Mouse (Mus musculus) lung, adult 18-20 months (tissue): ENCODE measurements around the gene 6430550D23Rik.
A peak's percentile ranks its signal among the peaks of the same experiment; 100 is the strongest.
"Not testable (repeated sequence)": the region's sequence is repeated elsewhere in the genome, so short reads cannot be mapped to it uniquely, and the experiment has no call there.

Source experiments
- DNase-seq, 2 experiments: peaks; one replicate each; pipeline ENCODE4 v3.0.0; 2022; ENCODE audit warnings: mixed read lengths in 2 of 2

6430550D23Rik gene

DNA sequence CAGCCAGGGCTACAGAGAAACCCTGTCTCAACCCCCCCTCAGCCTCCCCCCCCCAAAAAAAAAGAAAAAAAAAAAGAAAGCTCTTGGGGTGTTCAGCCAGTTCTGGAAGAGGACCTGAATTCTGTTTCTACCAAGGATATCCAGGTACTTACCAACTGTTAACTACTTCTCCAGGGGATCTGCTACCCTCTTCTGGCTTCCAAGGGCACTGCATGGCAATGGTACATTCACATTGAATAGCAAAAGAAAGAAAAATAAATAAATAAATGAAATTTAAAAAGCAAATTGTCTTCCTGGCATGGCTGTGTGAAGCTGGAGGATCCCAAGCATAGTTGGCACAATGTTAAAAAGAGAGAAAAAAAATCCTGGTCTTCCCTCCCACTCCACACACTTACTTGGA is 55.8 kb downstream of the 6430550D23Rik start:
- DNase-seq, result peak; percentile 67 to 71

DNA sequence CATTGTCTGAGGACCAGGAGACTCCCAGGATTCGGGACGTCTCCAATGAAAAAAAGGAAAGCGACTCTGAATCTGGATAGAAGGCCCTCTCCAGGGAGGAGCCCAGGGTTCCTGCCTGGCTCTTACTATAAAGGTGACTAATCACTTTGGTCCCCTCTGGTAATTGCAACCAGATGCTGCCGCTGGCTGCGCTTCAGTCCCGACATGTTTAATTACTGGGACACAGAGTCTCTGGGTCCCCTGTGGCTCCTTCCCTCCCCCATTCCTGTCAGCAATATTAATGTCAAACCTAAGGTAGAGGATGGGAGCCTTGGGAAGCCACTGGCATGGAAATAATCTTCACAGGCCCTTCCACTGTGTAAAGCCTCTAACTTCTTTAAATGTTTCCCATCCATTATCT is 58.4 kb downstream of the 6430550D23Rik start:
- no peak for DNase-seq

DNA sequence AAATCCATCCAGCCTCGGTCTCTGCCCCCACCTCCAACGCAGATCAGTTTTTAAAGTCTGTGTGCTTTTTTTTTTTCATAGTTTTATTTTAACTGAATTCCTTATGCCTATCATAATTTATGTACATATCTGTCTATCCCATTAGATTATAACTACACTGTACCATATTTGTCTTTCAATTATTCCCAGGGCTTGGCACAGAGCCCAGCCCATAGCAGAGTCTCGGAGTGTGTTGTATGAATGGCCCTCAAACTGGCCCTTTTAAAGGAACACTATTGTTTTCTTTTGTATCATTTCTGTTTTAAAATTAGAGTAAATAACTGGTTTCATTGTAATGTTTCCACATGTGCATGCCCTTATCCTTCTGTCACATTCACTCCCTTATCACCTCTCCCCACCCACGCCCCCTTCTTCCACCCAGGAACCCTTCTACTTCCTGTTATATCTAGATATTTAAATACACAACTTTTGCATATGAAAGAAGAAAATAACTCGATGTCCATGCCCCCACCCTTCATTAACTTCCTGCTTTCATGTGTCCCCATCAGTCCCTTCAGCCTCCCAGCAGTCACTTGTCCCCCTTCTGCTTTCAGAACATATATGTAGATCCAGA is 60.3 kb downstream of the 6430550D23Rik start:
- DNase-seq, result no peak

DNA sequence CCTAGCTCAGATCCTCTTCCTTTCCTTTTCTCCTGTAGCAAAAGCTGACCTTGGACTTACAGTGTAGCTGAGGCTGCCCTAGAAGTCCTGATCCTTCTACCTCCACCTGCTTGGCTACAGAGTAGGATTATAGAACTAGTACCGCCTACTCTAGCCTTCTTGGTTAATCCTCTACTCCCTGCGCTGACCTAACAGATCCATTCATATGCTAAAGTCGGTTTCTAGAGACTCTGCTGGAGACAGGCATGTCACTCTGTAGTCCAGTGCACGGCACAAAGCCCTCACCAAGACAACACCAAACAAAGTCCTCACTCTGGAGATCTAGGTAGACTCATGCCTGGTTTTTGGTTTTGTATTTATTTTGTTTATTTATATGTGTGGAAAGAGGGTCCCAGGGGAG is 61.3 kb downstream of the 6430550D23Rik start:
- DNase-seq, result no peak

DNA sequence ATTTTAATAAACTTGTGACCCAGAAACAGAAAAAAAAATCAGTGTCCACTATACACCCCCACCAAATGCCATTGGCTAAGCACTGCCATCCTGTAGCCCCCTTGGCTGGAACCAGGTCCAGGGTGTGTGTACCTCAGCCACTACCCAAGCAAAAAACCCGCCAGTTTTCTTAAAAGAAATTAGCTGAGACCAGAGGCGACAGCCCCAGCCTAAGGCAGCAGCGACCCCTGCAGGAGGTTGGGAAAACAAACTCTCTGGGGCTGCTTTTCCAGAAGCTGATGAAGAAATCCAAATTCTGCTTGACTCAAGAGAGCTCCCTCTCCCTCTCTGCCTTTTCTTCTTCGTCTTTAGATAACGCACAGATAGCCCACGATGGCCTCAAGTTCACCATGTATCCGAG is 61.7 kb downstream of the 6430550D23Rik start:
- peak; percentile 58 to 67 for DNase-seq

DNA sequence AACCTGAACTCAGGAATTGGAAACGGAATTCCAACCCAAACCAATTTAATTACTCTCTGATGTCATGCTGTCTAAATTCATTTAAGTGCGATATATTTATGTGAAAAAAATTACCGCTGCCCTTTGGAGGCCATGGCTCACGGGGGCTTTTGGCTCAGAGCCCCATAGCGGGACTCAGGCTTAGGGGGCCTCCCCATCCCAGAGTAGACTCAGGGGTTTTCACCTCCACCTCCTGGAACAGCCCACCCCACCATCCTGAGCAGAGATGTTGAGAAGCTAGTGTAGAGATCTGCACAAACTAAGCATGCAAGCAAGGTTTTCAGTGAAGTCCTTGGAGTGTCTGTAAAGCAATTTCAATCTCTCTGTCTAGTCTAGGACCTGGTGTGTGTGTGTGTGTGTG is 62.2 kb downstream of the 6430550D23Rik start:
- no peak for DNase-seq

DNA sequence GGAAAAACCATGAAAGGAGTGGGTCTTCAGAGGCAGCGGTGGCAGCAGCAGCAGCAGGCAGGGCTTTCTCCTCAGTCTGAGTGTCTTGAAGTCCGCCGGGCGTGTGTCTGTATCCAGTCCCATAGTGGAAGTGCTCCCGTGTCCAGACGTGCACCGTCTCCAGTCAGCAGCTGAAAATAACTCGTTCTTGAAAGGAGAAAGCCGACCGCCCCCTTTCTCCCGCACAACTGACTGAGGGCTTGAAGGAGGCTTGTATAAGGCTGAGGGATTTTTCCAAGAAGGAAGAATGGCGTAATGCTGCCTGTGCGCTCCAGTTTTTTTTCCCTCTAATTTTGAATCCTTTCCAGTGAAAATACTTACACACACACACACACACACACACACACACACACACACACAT is 62.7 kb downstream of the 6430550D23Rik start, which contains the start of gene Gdf5:
Gene Gdf5, minus strand, starts transcription at position 244 of the 400 bp plus-strand sequence.
- peak in 1 of 2 experiments; percentile 31 for DNase-seq

DNA sequence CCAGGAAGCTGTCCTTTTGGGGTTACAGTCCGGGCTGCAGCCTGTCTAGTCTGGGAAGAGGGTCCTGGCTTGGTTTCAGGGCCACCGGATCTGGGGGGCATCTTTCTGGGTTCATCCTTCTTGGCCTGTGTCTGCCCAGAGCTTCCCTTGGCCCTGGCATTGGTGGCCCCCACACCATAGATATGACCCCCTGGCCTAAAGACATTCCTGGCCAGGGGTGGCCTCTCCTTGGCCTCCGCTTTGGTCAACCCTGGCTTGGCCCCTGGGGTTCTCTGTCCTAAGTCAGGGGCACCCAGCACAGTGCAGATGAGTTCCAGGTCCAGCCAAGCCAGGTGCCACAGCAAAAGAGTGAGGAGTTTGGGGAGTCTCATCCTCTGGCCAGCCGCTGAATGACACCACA is 63.1 kb downstream of the 6430550D23Rik start:
- no peak for DNase-seq

DNA sequence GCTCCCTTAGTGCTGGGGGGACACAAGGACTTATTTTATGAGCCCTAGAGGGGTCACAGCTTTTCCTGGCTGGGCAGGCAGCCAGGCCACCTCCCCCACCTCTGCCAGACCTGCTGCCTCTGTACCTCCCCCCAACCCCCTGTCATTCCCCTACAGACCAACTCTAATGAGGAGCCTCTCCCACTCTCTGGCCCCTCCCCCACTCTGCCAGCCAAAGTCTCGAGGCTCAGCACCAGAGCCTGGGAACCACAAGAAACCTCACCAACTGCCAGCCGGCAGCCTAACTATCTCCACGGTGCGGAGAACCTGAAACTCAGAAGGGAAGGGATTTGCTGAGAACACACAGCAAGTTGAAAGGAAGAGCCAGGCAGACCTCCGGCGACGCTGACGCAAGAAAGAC is 64.3 kb downstream of the 6430550D23Rik start:
- DNase-seq, result no peak

DNA sequence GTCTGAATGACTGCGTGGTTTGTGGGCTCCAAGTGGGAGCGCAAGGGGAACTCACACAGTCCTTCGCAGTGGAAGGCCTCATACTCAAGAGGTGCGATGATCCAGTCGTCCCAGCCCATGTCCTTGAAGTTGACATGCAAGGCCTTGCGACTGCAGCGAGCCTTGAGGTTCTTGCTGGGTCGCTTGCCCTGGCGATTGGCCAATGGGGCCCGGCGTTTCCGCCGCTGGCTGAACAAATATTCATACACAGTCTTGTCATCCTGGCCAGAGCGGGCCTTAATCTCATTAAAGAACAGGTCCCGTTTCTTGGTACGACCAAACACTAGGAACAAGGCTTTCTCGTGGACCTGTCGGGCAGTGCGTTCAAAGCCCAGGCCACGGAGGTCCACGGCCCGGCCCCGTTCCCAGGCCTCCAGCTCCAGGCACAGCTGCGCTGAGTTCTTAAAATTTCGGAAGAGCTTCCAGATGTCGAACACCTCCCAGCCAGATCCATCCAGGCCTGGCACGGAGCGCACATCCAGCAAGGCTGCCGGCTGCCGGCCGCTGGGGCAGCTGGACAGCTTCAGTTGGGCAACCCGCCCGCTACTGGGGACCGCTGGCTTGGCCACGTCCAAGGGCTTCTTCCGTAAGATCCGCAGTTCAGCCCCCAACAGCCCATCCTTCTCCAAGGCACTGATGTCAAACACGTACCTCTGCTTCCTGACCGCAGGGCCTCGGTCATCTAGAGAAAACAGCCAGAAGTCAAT is 65.9 kb downstream of the 6430550D23Rik start:
- DNase-seq, result peak; percentile 19 to 41

DNA sequence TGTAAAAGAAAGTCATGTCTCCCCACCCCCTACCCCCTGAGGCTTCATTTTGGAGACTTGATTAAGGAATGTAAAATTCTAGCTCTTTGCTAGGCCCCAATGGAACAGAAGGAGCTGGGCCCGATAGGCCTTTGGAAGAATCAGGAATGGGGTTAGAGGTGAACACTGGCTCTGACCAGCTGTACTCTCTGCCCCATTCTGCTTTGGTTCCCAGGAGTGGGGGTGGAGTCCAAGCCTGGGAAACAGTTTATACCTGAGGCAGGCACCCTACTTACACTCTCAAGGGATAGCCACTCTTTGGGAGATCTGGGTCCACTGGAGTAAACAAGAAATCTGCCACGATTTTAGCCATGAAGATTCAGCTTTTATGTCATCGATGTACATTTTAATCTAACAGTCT is 67.1 kb downstream of the 6430550D23Rik start, which contains the start of gene Gm15557:
Gene Gm15557, plus strand, starts transcription at position 48 of the 400 bp plus-strand sequence.
- DNase-seq, result no peak

DNA sequence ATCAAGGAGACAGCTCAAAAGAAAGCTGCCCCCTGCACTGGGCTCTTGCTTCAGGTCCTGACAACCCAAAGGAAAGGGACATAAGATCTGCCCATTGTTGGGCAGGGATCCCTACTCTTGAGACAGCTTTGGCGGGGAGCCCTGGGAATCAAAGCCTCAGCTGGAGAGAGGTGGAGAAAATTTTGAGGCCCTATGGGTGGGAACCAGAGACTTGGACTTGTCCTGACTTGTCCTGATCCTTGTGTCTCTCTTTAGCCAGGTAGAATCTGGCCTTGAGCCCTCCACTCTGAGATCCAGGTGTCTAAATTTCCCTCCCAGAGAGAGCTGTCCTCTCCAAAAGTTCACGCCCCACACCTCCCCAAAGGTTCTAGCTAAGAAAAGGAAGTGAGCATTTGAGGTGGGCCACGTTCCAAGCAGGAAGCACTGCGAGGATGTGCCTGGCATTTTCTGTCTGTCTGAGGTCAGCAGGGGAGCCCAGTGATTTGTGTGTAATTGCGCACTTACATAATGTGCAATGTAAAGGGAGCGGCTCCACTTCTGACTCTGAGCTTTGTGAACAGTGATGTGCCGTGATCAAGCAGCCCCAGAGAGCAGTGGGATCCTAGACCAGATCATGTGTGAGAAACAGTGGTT is 67.8 kb downstream of the 6430550D23Rik start:
- DNase-seq, result peak in 1 of 2 experiments; percentile 18

DNA sequence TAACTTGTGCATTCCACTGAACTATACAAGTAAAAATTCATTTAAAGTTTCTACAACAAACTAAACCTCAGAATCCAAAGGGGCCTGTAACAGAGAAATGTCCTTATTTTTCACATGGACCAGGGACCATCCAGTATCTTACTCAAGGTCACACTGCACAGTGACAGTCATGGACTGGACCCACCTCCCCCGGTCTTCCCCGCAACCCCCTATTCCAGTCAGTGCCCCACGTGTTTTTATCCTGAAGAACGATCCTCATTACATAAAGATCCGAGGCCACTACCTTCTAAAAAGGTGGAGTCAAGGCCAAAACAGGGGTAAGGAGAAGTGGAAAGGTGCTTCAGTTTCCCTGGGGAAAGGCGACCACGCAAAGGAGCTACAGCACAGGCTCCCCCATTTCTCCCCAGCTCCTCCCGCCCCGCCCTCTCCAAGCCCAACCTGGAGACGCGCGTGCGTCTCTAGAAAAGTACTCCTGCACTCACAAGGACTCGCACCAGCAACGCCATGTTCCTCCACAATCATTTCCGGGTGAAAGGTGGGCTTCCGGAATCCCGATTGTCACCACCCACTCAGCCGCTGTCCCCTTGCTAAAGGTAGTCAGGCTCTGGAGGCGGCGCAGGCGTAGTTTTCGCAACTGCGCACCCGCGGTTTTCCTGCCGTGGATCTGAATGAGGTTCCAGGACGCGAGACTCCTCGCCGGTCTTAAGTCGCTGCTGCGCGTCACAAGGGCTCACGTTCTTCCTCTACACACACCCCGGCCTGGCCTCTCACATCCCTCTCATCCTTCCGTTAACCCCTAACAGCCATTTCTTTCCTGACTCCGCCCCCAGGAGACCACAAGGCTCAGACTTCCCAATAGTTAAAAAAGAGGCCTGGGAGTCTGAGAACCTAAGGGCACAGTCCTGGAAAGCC is 78.0 kb downstream of the 6430550D23Rik start, which contains the start of gene Uqcc1:
Gene Uqcc1, minus strand, starts transcription at position 780 of the 912 bp plus-strand sequence.
- DNase-seq, result peak; percentile 94 to 96

DNA sequence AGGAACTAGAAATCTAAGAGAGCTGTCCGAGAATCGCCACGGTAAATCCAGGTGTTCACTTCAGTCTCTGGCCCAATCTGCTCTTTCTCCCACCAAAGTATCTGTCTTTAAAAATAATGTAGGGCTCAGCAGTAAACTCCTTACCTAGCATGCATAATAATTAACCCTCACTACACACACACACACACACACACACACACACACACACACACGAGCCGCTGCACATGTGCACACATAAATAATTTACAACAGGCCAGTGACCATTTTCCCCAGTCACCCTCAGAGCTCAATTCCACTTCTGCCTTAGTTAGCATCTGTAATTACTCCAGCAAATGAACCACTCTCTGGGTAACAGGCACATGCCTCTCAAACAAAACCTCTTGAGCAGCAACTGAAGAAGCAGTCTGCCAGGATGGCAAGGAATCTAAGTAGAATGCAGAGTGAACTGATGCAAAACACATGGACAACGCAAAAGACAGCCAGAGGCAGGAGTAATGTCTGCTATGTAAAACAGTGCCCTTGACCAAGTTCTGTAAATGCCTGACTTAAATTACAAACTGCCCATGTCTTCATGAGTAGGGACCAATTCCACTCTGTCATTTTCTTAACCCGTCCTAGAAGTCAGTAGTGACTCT is 78.9 kb downstream of the 6430550D23Rik start:
- no peak for DNase-seq

DNA sequence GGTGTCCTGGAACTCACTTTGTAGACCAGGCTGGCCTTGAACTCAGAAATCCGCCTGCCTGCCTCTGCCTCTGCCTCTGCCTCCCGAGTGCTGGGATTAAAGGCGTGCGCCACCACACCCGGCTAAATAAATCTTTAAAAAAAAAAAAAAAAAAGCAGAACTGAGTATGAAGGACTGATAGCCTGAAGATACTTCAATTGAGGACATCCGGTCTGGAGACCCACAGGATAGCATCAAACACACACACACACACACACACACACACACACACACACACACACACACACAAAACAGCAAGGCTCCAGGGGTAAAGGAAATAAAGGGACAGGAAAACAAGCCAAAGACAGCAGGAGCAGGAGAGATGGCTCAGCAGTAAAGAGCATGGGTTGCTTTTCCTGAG is 82.6 kb downstream of the 6430550D23Rik start:
- not testable (repeated sequence) for DNase-seq
